Mouse (Mus musculus) myocyte (in vitro differentiated cells): ENCODE data around the gene Psmc3. TPM values are rescaled to one million over a fixed set of nuclear protein-coding genes. Genes with fewer than 3 reads are reported as not detected.

Source experiments
- H3K27me3 ChIP-seq: one replicate; pipeline ENCODE4 v1.6.1; 2011; ENCODE audit not compliant: control insufficient read depth, insufficient read depth, insufficient read length
- H3K36me3 ChIP-seq: one replicate; pipeline ENCODE4 v1.6.1; 2011; ENCODE audit not compliant: control insufficient read depth, insufficient read depth
- H3K4me2 ChIP-seq: one replicate; pipeline ENCODE4 v1.6.1; 2011; ENCODE audit warnings: low read depth, control low read depth
- H3K4me3 ChIP-seq: one replicate; pipeline ENCODE4 v1.5.1; 2011; ENCODE audit warnings: mild to moderate bottlenecking, control low read depth, moderate library complexity
- H3K79me2 ChIP-seq: one replicate; pipeline ENCODE4 v1.6.1; 2011; ENCODE audit not compliant: control insufficient read depth, insufficient read depth
- H3ac ChIP-seq: one replicate; pipeline ENCODE4 v1.6.1; 2011; ENCODE audit not compliant: control insufficient read depth, insufficient read length
- CEBPB ChIP-seq: IDR thresholded peaks from 2 replicates; pipeline ENCODE4 v1.6.1; 2011; ENCODE audit warnings: mild to moderate bottlenecking, moderate library complexity; ENCODE audit not compliant: poor library complexity, insufficient read depth, severe bottlenecking
- E2F4 ChIP-seq: IDR thresholded peaks from one replicate; pipeline ENCODE4 v1.6.1; 2011; ENCODE audit warnings: mild to moderate bottlenecking, control low read depth, moderate library complexity; ENCODE audit not compliant: insufficient read depth
- MAX ChIP-seq: IDR thresholded peaks from one replicate; pipeline ENCODE4 v1.6.1; 2011; ENCODE audit warnings: low read depth, mild to moderate bottlenecking, control low read depth
- MYOD1 ChIP-seq, 3 experiments: IDR thresholded peaks; one replicate each; pipeline ENCODE4 v1.6.1; 2011; ENCODE audit warnings: control low read depth in 2 of 3, low read depth in 2 of 3, mild to moderate bottlenecking in 2 of 3, moderate library complexity in 1 of 3; ENCODE audit not compliant: insufficient read length in 2 of 3, control insufficient read depth in 1 of 3
- MYOG ChIP-seq, 3 experiments: IDR thresholded peaks; one replicate each; pipeline ENCODE4 v1.6.1; 2011; ENCODE audit warnings: control low read depth in 2 of 3, low read depth in 2 of 3, mild to moderate bottlenecking in 2 of 3; ENCODE audit not compliant: insufficient read length in 2 of 3, control insufficient read depth in 1 of 3, insufficient read depth in 1 of 3
- POLR2A ChIP-seq: IDR thresholded peaks from one replicate; pipeline ENCODE4 v1.6.1; 2011; ENCODE audit warnings: low read depth, mild to moderate bottlenecking, control low read depth, moderate library complexity; ENCODE audit not compliant: insufficient read length
- POLR2AphosphoS2 ChIP-seq: IDR thresholded peaks from one replicate; pipeline ENCODE4 v1.6.1; 2011; ENCODE audit warnings: low read depth, control low read depth; ENCODE audit not compliant: insufficient read length
- REST ChIP-seq: IDR thresholded peaks from one replicate; pipeline ENCODE4 v1.6.1; 2011; ENCODE audit warnings: mild to moderate bottlenecking, control low read depth, moderate library complexity; ENCODE audit not compliant: insufficient read depth, insufficient read length
- SRF ChIP-seq: IDR thresholded peaks from one replicate; pipeline ENCODE4 v1.6.1; 2011; ENCODE audit warnings: low read depth; ENCODE audit not compliant: control insufficient read depth, insufficient read length
- TCF12 ChIP-seq: IDR thresholded peaks from one replicate; pipeline ENCODE4 v1.6.1; 2011; ENCODE audit warnings: mild to moderate bottlenecking, control low read depth; ENCODE audit not compliant: poor library complexity, insufficient read depth, severe bottlenecking
- TCF3 ChIP-seq: IDR thresholded peaks from one replicate; pipeline ENCODE4 v1.6.1; 2011; ENCODE audit warnings: low read depth, control low read depth; ENCODE audit not compliant: insufficient read length
- USF1 ChIP-seq: IDR thresholded peaks from one replicate; pipeline ENCODE4 v1.6.1; 2011; ENCODE audit warnings: low read depth, mild to moderate bottlenecking, control low read depth, moderate library complexity
- polyA plus RNA-seq: library from polyadenylated mRNA; unstranded; fragments of >200 nt; fragmentation: generic; extraction: Trizol; gene quantifications from one replicate; pipeline ENCODE4 v1.2.1, GENCODE M21; 2012; ENCODE audit warnings: missing spikeins

Gene Psmc3
- polyA plus RNA-seq, 1 experiment, result 688 TPM

DNA sequence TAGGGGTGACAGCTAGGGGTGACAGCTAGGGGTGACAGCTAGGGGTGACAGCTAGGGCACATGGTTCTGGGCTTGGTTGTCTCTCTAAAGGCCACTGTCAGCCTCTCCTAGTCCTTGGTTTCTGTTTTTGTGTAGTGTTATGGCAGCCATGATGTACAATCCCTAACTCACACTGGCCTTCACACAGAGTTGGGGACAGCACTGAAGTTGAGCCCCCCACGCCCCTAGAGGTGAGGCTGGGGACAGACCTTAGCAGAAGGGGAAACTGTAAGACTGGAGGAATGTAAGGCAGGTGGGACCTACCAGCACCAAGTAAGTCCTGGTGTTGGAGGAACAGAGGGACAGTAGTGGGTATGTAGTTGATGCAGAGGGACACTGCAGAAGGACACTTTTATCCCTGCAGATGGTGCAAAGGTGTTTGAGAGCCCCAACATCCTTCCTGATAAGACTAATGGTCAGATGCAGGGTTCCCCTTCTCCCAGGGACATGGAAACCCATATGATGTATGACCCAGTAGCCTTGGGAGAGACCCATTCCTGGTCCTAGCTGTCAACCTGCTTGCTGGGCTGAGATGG is 29.6 kb downstream of the Psmc3 start:
- Histone ChIP-seq H3K79me2 (no peaks in the 10 kb centered on the region), H3K4me3 (no peak overlapping the region), H3K27me3 (no peaks in the 10 kb centered on the region), H3ac (no peak overlapping the region), H3K4me2 (no peak overlapping the region), H3K36me3 (no peaks in the 10 kb centered on the region)
- no peak for TF ChIP-seq USF1
- no peak for TF ChIP-seq SRF
- TF ChIP-seq MYOD1 (IDR thresholded peaks at IDR 0.05; ENCODE audit: control insufficient read depth in 1 of 3, insufficient read length in 2 of 3, low read depth in 2 of 3), result no peak
- no peak for TF ChIP-seq POLR2A
- TF ChIP-seq POLR2AphosphoS2, result no peak
- no peak for TF ChIP-seq TCF3
- TF ChIP-seq MAX, result no peak
- TF ChIP-seq E2F4, result no peak
- TF ChIP-seq REST, result no peak
- no peak for TF ChIP-seq TCF12
- no peak for TF ChIP-seq CEBPB
- no peak for TF ChIP-seq MYOG (IDR thresholded peaks at IDR 0.05; ENCODE audit: control insufficient read depth in 1 of 3, insufficient read depth in 1 of 3, insufficient read length in 2 of 3, low read depth in 2 of 3)

DNA sequence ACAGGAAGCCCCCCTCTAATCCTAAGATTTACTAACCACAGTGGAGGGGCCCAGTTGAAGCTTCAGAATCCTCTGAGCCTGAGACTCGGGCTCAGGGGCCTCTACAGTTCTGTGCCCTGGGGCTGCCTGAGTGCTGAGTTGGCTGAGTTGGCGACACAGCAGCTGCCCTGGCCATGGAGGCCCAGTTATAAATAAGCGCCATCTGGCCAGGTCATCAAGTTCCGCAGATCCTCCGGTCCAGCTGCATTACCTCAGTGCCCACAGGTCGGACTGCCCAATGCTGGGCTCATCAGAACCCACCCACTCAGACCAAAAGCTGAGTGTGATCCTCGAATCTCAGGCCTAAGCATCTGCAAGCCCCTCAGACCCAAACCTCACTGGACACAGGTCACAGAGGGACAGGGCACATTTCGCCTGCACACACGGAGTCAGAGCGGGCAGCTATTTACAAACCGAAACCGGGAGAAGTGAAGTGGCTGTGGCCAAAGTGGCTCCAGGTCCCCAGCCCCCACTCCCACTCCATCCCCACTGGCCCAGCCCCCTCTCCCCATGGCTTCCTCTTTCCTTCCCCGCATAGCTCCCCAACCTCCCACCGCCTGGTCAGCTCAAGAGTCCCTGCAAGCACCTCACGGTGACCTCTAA is 30.5 kb downstream of the Psmc3 start:
- Histone ChIP-seq H3ac (no peak overlapping the region), H3K4me3 (no peak overlapping the region), H3K4me2 (no peak overlapping the region), H3K79me2 (no peaks in the 10 kb centered on the region), H3K27me3 (no peaks in the 10 kb centered on the region), H3K36me3 (no peaks in the 10 kb centered on the region)
- TF ChIP-seq E2F4 (no peak), TCF3 (peak; percentile 11), REST (no peak), MAX (no peak), MYOD1 (IDR thresholded peaks at IDR 0.05; ENCODE audit: control insufficient read depth in 1 of 3, insufficient read length in 2 of 3, low read depth in 2 of 3) (peak in 2 of 3 experiments; percentile 65 to 85), SRF (no peak), TCF12 (peak; percentile 19), MYOG (IDR thresholded peaks at IDR 0.05; ENCODE audit: control insufficient read depth in 1 of 3, insufficient read depth in 1 of 3, insufficient read length in 2 of 3, low read depth in 2 of 3) (peak; percentile 48 to 92 (median 66))

DNA sequence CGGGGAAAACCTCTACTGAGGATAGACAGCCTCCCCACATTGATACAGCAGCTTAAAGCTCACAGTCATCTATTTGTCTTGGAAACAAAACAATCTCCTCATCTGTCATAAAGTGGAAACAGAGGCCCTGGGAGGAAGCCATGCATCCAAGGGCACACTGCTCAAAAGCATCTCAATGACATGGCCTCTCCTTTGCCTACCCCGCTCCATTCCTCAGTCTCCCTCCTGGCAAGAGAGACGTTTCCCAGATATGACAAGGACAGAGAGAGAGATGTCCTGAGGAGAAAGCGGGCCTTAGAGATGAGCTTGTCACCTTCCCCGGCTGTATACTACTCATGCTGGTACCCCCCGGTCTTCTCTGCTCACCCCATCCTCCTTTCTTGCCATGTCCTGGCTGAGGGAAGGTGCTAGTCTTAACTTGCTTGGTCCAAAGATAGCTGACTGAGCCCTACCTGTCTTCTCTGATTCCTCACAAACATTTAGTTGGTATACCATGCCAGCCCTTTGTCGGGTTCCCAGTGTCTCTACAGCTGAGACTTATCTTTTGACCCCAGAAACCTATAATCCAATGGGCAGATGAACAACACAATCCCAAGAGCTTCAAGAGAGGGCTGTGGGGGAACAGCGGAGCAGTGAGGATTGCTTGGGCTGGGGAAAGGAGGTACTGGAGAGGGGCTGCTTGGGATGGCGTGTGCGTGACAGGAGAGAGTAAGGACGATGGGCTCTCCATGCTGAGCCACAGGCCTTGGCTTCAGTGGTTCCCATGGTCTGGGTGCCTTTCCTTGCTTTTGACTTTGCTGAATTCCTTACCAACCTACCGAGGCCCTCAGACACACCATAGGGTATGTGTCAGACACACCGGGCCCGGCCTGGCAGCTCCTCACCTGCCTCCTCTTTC is 31.9 kb downstream of the Psmc3 start:
- Histone ChIP-seq H3K27me3 (no peaks in the 10 kb centered on the region), H3K4me3 (no peak overlapping the region), H3K79me2 (no peaks in the 10 kb centered on the region), H3K4me2 (no peak overlapping the region), H3K36me3 (no peaks in the 10 kb centered on the region), H3ac (no peak overlapping the region)
- TF ChIP-seq TCF12 (no peak), SRF (no peak), TCF3 (no peak), POLR2A (no peak)

DNA sequence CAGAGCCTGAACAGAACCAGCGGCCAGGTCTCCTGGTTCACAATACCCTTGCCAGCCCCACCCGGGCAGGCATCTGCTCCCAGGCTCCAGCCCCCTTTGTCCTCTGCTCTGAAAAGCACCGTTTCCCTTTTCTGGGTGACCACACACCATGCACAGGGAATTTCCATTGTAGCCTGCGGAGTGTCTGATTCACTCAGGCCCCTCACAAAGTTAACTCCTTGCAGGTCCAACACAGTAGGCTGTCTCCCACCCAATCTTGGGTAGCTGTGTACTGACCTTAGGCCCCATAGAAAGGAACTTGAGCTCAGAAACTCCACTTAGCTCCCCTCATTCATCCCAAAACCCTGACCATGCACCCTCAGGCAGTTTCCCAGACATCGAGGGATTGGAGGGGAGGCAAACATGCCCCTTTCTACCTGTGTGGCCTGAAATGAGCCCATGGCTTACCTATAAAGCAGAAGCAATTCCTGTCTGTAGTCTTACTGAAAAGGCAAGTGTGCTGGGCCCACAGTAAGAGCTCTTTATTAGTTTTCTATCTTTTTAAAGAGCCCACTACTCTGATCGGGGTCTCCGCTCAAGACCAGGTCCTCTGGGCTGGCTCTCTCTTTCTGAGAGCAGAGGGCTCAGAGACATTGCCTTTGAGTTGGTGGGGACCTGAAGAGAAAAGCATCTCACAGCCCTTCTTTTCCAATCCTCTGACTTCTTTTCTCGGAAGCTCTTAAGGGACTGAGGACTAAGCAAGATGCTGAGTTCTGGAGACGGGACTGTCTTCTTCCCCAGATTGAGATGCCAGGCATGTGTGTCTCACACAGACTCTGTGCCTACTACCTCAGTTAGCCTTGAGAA is 32.8 kb downstream of the Psmc3 start:
- no peak overlapping the region for H3K4me3 ChIP-seq
- H3ac ChIP-seq, result no peak overlapping the region
- TF ChIP-seq USF1, result no peak
- TF ChIP-seq CEBPB, result no peak
- TF ChIP-seq SRF, result no peak
- TF ChIP-seq POLR2AphosphoS2, result no peak
- no peak for TF ChIP-seq MYOG (IDR thresholded peaks at IDR 0.05; ENCODE audit: control insufficient read depth in 1 of 3, insufficient read depth in 1 of 3, insufficient read length in 2 of 3, low read depth in 2 of 3)
- TF ChIP-seq MAX, result no peak
- no peak for TF ChIP-seq MYOD1 (IDR thresholded peaks at IDR 0.05; ENCODE audit: control insufficient read depth in 1 of 3, insufficient read length in 2 of 3, low read depth in 2 of 3)
- no peak for TF ChIP-seq E2F4
- TF ChIP-seq REST, result no peak
- no peak for TF ChIP-seq TCF12
- TF ChIP-seq POLR2A, result no peak
- no peak for TF ChIP-seq TCF3
- H3K4me2 ChIP-seq, result no peak overlapping the region
- H3K27me3 ChIP-seq, result no peaks in the 10 kb centered on the region
- H3K79me2 ChIP-seq, result no peaks in the 10 kb centered on the region
- H3K36me3 ChIP-seq, result no peaks in the 10 kb centered on the region
